Comparison of ENCODE assay signal across 8 mouse cellular contexts in the genomic region with DNA sequence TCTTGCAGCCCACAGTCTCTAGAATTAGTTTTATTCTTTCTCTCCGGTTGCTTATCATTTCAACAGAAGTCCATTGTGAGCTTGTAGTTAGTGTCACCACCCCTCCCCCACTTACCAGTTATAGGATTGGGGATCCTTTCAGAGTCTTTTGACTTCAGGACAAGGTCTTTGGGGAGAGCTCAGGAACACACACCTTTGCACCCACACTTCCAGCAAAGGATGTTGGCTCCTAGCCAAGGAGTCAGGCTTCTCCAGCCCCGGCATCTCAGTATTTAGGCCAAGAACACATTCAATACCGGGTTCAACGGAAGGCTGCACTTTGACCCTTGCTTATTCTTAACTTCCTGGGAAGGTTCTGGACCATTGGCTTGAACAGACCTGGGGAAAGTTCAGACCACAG. TPM values are rescaled to one million over a fixed set of nuclear protein-coding genes. Genes with fewer than 3 reads are reported as not detected.
DNase-seq lines count a peak whose midpoint lies in the region; ATAC-seq lines count a peak whose summit lies in the region.

No protein-coding gene starts in this region.

- peak overlapping the region; percentile 65 for H3K4me2 ChIP-seq in midbrain, embryonic 13.5 days (replicated peaks)

- H3K36me3 ChIP-seq in heart, embryonic 10.5 days = no peaks in the 10 kb centered on the region
- H3K36me3 ChIP-seq in midbrain, embryonic 13.5 days = no peaks in the 10 kb centered on the region

- peak overlapping the region; percentile 95 for H3K27ac ChIP-seq in heart, embryonic 10.5 days
- H3K27ac ChIP-seq in midbrain, embryonic 13.5 days = peak overlapping the region; percentile 95

- no peaks in the 10 kb centered on the region for H3K27me3 ChIP-seq in heart, embryonic 10.5 days (ENCODE audit: insufficient read depth, poor library complexity, severe bottlenecking)
- H3K27me3 ChIP-seq in midbrain, embryonic 13.5 days = no peaks in the 10 kb centered on the region

- ATAC-seq in midbrain, embryonic 13.5 days = peak; percentile 2

- H3K9ac ChIP-seq in midbrain, embryonic 13.5 days (replicated peaks) = peak overlapping the region; percentile 98

- H3K4me3 ChIP-seq in heart, embryonic 10.5 days = peak overlapping the region; percentile 90
- H3K4me3 ChIP-seq in midbrain, embryonic 13.5 days (replicated peaks) = peak overlapping the region; percentile 96

- 30% methylated on average over 4 of the region's 4 CpGs for WGBS in heart, embryonic 10.5 days
- WGBS in midbrain, embryonic 13.5 days = 26% methylated on average over 4 of the region's 4 CpGs

- no peaks in the 10 kb centered on the region for H3K9me3 ChIP-seq in heart, embryonic 10.5 days
- no peaks in the 10 kb centered on the region for H3K9me3 ChIP-seq in midbrain, embryonic 13.5 days

- peaks cover 18% of the 10 kb centered on the region for H3K4me1 ChIP-seq in heart, embryonic 10.5 days
- peaks cover 12% of the 10 kb centered on the region for H3K4me1 ChIP-seq in midbrain, embryonic 13.5 days (replicated peaks)

- peak; percentile 37 to 48 for DNase-seq in cerebellum, postnatal 14 days
- no peak for DNase-seq in cerebellum, postnatal 4 days (ENCODE audit: low spot score in 2 of 2)
- peak; percentile 13 for DNase-seq in ES-CJ7 (ENCODE audit: low read depth, low spot score)
- peak; percentile 70 for DNase-seq in heart, embryonic 10.5 days (ENCODE audit: low spot score)
- DNase-seq in kidney, adult 9 months = peak; percentile 97
- DNase-seq in spleen, adult 18-20 months = no peak
- no peak for DNase-seq in right cerebral cortex, postnatal 36 days (ENCODE audit: low spot score in 2 of 2)

RNA-seq across cellular contexts. Expression of a gene that starts 0.6 kb away (rescaled TPM):
- 30.8 and 61.0 TPM in 2 replicates for polyA plus RNA-seq in heart, embryonic 10.5 days (2016; fragmentation: Nextera tagmentation; extraction: Ambion mirVana)
- 120 and 121 TPM in 2 replicates for polyA plus RNA-seq in midbrain, embryonic 13.5 days (2015; fragmentation: Nextera tagmentation; extraction: Ambion mirVana)

Comparison
In these comparisons a context has a peak if more than half of its experiments do, and no peak if none do; other contexts are left out.
1. DNase-seq: peak in cerebellum, postnatal 14 days (2 of 2), ES-CJ7 (single experiment), heart, embryonic 10.5 days (single experiment) and kidney, adult 9 months (single experiment); none in cerebellum, postnatal 4 days (0 of 2), spleen, adult 18-20 months (0 of 2) and right cerebral cortex, postnatal 36 days (0 of 2).